Mouse (Mus musculus): ENCODE measurements around the gene Slc8a1.

The Slc8a1 gene

DNA sequence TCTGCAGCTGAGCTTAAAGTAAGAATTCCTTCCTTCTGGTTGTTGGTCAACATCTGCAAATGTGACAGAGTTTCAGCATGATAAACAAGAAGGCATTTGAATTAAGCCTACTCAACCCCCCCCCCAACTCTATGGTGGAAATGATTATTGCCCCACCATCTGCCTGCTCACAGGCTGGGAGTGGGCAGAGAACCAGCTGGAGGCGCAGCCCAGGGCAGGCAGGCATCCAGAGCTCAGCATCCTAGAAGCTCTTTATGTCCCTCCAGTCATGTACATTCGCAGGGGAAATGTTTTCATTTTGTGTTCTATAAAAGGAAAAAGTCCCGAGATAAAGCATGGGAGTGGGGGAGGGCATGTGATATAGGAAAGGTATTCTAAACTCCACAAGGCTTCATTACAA, 235.4 kb downstream of the Slc8a1 start:
- DNase-seq, result no peak

DNA sequence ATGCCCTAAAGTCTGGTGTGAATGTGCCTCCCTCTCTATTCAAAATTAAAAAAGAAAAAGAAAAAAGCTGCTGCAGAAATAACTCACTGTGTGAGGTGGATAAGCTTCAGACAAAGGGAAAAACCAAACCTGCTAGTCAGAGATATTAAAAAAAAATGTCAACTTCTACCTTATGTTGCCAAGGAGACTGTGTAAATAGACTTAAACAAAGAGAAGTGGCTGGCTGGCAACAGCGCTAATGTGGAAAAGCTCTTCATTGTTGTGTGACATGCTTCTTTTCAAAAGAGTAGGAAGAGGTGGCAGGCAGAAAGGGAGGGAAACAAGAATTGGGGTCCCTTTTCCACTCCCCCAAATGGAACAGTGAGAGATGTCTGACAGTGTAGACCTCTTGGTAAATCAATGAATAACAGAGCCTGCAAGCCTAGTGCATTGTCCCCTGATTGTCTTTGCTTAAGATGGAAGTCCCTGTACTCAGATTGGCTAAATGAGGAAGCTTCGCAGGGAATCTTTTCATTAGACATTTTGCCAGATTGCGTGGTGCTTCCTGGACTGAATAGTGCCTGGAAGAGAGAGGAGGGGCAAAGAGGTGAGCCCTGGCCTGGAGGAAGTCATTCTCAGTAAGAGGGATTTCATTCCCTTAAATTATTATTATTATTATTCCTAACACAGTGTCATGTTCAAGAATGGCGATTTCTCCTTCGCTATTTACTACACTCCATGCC, 237.3 kb downstream of the Slc8a1 start:
- DNase-seq, result no peak

- no peak for DNase-seq
Observed at GRCm38 (mm10) chr17:81497919-81498318, 240.3 kb downstream of the Slc8a1 start.

GRCm38 (mm10) chr17:81496616-81497015, 241.6 kb downstream of the Slc8a1 start:
- DNase-seq, result no peak

DNA sequence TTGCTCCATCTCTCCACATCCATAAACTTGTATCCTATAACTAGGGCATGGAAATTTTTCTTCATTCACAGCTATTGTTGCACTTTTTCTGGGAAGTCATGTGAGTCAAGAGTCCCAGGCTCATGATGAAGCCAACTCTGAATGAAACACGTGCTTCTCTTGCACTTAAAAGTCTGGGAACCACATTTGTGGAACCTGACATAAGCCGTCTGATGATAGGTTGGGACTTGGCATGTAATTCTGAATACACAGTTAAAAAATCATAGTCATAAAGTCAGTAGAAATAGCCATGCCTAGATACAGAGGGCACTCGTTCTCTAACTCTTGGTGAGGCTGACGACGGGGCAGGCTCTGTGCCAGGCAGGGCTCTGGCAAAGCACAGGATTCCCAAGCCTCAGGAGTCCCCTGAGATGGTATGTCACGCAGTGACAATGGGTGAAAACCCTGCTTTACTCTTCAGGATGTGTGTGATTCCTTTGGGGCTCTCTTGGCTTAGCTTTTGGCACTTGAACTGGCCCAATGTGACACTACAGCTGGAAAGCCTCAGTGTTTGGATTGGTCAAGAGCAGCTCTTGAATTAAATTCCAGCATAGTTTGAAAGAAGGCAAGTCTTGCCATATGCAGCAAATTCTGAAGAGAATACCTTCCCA, 245.8 kb downstream of the Slc8a1 start:
- DNase-seq, result no peak

DNA sequence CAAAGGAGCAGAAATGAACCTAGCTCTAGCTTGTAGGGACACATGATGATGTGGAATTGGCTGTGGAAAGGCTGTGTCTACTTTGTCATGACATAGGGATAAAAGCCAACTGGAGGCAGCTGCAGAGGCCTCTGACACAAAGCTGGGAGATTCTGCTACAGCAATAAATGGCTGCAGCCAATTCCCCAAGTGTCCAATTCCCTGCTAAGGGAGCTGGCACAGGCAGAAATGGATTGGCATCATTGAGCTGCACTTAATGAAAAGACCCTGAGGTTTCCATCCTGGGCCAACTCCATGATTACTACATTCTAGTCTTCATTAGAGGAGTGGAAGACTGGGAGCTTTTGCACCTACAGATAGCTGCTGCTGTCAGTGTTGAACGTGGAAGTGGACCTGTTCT, 251.8 kb downstream of the Slc8a1 start:
- DNase-seq, result no peak

DNA sequence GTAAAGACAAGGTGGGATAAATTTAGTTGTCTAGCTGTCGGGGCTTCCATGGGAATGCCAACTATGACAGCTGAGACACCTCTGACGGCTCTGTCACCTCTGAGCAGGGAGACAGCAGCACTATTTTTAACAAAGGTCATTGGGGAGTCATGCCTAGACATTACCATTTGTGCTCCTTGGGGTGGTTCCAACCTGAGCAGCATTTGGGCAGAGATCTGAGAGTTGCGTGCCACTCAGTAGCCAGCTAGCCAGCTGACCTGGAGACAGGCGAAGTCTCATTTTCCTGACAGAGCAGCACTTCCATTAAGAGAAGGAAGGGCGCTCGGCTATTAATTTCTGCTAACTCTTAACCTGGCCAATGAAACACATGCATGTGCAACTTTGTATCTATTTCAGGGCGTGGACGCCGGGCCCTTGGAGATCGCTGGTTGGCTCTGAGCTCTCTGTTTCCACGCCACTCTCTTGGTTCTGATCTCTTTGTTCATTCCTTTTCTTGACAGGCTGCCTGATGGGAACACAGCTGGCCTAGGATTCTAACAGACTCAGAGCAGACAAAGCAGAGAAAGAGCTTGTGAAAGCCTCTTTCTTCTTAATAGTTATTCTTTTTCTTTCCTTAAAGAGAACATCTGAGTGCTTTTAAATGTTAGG, 256.2 kb downstream of the Slc8a1 start:
- no peak for DNase-seq

DNA sequence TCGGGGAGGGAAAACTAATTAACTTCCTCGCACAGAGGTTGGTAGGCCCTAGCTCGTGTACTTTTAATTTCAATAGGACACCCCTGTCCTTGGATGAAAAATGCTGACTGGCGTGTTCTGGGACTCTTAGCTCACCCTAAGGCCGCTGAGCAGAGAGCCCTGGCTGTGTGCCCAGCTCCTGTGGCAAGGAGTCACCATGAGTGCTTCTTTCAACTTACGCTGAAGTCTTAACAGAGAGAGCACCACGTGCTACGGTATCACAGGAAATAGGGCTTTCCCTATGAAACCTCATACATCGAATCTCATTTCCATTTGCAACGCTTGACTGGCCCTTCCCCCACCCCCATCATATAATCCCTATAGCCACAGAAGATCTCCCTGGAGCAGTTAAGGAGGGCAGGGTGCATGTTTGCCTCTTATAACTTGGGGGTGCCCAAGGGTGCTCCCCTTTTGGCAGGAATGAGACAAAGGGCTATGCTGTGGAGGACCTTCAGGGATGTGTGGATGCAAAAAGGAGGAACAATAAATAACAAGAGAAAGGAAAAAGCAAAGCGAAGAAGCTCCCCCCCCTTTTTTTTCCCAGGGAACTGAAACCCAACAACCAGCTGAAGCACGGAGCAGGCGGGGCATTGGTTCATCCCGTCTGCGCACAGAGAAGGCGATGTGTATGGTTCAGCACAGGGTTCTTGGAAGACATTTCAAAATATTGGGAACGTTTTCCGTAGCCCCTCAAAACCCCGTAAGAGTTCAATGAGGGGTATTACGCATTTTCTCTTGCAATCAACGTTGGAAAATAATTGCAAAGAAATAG, 257.6 kb downstream of the Slc8a1 start:
- DNase-seq, result peak; percentile 76

DNA sequence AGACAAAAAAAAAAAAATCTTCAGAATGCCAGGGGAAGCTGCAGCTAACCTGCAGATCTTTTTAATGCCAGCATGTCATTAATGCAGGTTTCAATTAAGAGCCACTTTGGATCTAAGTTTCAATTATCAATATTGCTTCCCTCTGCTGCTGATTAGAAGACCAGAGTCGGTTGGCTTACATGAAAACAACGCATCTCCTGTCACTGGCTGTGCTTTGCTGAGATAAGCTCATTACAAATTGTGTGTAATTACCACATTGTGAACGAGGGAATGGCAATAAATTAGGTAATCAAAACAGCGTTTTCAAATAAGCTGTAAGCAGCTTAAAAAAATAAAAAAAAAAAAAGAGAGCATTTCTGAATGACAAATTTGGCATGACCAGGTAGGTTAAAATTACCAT, 258.4 kb downstream of the Slc8a1 start:
- DNase-seq, result no peak

DNA sequence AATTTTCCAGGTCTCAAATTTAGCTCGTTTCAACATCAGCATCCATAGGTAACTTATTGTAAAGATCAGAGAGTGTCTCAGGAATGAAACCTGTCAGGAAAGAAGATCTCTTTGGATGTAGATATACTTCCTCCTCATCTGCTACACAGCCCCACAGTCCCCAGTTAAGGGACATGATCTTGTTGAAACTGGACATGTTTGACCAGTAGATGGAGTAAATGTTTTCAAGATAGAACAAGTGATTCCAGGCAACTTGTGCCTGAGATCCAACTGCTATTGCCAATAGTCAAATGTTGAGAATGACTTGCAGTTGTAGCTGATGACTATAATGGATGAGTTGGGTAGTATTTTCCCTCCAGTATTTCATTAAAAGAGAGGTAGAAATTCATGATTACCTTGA, 260.8 kb downstream of the Slc8a1 start:
- no peak for DNase-seq

DNA sequence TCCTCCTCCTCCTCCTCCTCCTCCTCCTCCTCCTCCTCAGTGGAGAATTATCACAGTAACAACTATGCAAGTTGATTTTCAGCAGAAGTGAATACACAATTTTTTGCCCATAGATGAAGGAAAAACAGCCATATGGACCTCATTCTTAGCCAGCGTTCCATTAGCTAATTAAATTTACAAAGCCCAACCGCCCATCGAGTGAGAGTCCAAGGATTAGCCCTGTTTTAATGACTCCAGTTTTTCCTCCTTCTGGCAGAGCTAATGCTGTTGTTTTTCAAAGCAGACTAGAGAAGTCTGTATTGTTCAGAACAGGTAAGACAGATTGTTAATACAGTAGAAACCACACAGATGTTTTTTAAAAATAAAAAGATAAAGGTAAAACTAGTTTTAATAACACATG, 264.8 kb downstream of the Slc8a1 start:
- DNase-seq, result no peak

- no peak for DNase-seq
Observed at GRCm38 (mm10) chr17:81468941-81469340, 269.2 kb downstream of the Slc8a1 start.

DNA sequence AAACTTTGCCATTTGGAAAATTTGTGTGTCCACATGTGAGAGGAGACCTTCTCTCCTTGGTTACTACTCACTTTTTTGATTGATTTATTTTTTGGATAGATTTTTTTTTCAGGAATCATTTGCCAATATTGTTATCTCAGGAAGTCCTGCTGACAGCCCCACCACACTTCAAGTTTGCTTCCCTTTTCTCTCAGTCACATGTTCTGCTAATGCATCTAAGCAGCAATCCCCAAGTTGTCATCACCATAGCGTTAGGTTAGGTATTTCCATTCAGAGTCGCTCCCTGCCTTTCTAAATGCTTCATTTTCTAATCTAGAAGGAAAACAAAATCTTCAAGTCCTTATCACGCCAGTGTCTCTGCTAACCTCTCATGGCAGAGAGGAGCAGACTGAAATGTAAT, 278.8 kb downstream of the Slc8a1 start:
- DNase-seq, result no peak

DNA sequence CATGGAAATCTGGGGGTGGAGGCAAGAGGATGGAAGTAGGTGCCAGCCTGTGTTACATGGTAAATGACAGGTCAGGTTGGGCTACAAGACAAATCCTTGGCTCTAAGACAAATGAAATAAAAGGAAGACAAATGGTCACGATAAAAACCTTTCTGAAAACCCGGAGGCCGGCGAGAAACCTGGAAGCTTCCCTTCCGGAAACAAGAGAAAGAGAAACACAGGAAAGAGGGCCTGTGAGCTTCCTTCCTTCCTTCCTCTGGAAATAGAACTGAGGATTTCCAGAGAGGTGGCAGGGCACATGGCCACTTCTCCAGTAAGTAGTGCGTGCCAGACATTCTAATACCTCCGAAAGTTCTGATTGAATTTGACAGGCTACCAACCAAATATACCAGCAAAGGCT, 282.2 kb downstream of the Slc8a1 start:
- DNase-seq, result no peak

- DNase-seq, result no peak
Observed at GRCm38 (mm10) chr17:81455269-81455668, 282.9 kb downstream of the Slc8a1 start.

GRCm38 (mm10) chr17:81441463-81441862, 296.7 kb downstream of the Slc8a1 start, which contains the start of gene Gm11096:
TSS of gene Gm11096 (plus strand) at chr17:81441763.
- no peak for DNase-seq

DNA sequence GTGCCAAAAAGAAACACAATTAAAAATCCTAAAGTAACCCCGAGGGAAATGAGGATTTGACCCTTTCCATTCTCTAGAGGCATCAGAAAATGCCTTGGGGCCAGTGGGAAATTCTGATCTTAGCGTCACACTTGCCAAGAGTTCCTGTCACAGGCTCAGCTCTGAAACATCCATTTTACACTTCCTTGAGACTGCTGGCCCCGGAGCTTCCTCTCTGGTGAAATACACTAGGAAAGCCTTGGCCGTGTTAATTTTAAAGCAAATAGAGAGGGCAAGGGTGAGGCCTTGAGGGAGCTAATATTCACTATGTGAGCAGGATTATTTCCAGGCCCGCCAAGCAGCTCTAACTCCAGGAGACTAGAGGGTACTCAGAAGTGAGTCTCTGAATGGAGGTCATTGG, 305.0 kb downstream of the Slc8a1 start:
- peak; percentile 17 for DNase-seq

- DNase-seq, result no peak
Observed at GRCm38 (mm10) chr17:81432733-81433132, 305.4 kb downstream of the Slc8a1 start.

DNA sequence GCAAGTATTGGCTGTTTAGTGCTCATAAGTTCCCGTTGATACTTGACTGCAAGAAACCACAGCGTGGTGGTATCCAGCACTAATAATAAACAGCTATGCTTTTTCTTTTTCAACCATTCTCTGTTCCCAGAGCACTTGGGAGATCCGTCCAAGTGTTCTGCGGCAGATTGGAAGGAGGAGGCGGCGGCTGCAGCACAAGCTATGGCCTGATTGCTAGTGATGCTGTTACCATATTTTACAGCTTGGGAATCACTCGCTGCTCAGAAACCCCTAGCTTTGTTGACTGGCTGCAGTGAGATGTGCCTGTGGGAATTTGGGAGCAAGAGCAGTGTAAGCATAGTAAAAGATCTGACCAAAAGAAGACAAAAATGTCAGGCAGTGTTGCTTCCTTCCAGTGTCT, 310.9 kb downstream of the Slc8a1 start:
- no peak for DNase-seq

DNA sequence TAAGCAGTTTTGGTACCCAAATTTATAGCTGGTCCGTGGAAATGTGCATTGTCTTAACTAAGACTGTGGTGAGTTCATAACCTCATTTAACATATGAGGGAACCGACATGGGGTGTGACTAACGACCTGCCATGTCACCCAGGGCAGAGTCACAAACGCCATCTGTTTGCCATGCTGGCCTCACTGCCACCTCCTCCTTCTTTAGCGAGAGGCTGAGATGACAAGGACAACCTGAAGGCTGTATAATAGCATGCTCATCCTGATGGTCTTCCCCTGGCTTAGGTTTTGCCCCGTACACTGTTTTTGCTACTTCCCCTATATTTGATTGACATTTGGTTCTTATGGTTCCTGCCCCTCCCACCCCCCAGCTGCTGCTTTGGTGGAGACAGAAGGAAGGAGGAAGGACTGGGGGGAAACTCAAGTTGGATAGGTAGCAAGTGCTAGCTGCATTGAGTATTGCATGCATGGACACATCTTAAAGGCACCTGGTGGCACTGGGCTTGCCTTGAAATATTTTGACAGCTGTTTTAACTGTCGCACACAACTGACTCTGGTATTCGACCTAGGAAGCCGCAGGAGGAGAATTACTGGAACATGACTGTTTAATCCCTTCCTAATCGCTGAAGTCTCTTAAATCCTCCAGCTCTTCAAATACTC, 313.8 kb downstream of the Slc8a1 start:
- no peak for DNase-seq

GRCm38 (mm10) chr17:81419802-81420459, 318.2 kb downstream of the Slc8a1 start:
- DNase-seq, result no peak

All from kidney, adult 18-20 months (tissue).